Comparison of ENCODE assay signal across 7 mouse cellular contexts in the genomic region with DNA sequence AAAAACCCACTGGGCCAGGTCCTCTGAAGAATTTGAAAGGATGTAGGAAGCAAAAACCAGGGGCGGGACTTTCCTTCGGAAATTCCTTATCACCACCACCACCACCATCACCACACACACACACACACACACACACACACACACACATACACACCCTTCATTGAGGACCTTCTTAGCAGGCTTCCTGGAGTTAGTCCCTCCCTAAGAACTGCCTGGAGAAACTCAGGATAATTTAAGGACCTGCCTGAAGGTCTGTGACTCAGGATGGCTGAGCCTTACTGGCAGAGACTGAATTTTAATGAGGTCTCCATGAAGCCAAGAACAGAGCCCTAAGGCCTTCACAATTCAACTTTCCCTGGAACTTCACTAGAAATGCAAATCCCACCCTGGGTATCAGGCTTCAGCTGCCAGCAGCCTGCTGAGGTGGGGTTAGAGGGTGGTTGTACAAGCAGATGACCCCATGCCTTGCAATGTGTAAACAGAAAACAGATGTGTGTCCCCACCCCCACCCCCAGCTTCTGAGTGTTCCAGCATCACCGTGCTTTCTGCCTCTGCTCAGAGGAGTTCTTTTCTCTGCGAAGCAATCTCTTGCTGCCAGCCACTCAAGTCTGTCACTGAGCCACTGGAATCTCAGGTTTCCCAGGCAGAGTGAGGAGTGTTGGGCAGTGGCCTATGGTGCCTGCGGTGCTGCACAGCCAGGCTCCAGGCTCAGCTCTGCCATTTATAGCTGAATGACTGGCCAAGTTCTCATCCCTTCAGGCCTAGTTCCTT. TPM values are rescaled to one million over a fixed set of nuclear protein-coding genes. Genes with fewer than 3 reads are reported as not detected.
A peak's percentile ranks its signal among the peaks of the same experiment; 100 is the strongest.
DNase-seq lines count a peak whose midpoint lies in the region; ATAC-seq lines count a peak whose summit lies in the region.

No protein-coding gene starts in this region.

- no peak overlapping the region for H3K4me3 ChIP-seq in embryonic facial prominence, embryonic 11.5 days (ENCODE audit: low read depth, low read length)
- H3K4me3 ChIP-seq in heart, embryonic 15.5 days: no peak overlapping the region
- no peak overlapping the region for H3K4me3 ChIP-seq in limb, embryonic 12.5 days (replicated peaks)
- no peak overlapping the region for H3K4me3 ChIP-seq in stomach, embryonic 14.5 days (ENCODE audit: low read depth, low read length)

- H3K4me2 ChIP-seq in embryonic facial prominence, embryonic 11.5 days (ENCODE audit: low read depth, low read length): no peak overlapping the region
- H3K4me2 ChIP-seq in heart, embryonic 15.5 days: no peak overlapping the region
- peak overlapping the region; percentile 6; the same call in 1 of the 2 replicates for H3K4me2 ChIP-seq in limb, embryonic 12.5 days
- no peak overlapping the region for H3K4me2 ChIP-seq in stomach, embryonic 14.5 days (replicated peaks; ENCODE audit: low read depth, low read length)

- H3K4me1 ChIP-seq in embryonic facial prominence, embryonic 11.5 days (ENCODE audit: control insufficient read depth, insufficient read depth, low read length): peaks cover 8% of the 10 kb centered on the region
- H3K4me1 ChIP-seq in heart, embryonic 15.5 days (replicated peaks): peaks cover 37% of the 10 kb centered on the region
- peaks cover 38% of the 10 kb centered on the region for H3K4me1 ChIP-seq in limb, embryonic 12.5 days (replicated peaks)
- H3K4me1 ChIP-seq in stomach, embryonic 14.5 days (ENCODE audit: control insufficient read depth, insufficient read depth, low read length): peaks cover 10% of the 10 kb centered on the region; the same call in 1 of the 2 replicates

- H3K9ac ChIP-seq in embryonic facial prominence, embryonic 11.5 days (replicated peaks; ENCODE audit: low read length): no peak overlapping the region
- no peak overlapping the region for H3K9ac ChIP-seq in heart, embryonic 15.5 days
- no peak overlapping the region for H3K9ac ChIP-seq in limb, embryonic 12.5 days (replicated peaks)
- H3K9ac ChIP-seq in stomach, embryonic 14.5 days (replicated peaks; ENCODE audit: low read depth, low read length): no peak overlapping the region

- WGBS in embryonic facial prominence, embryonic 11.5 days: 8% methylated on average over 5 of the region's 5 CpGs
- WGBS in heart, embryonic 15.5 days: 18% methylated on average over 5 of the region's 5 CpGs
- 2% methylated on average over 5 of the region's 5 CpGs for WGBS in limb, embryonic 12.5 days
- 28% methylated on average over 5 of the region's 5 CpGs for WGBS in stomach, embryonic 14.5 days

- H3K9me3 ChIP-seq in embryonic facial prominence, embryonic 11.5 days (replicated peaks; ENCODE audit: control insufficient read depth, low read length): no peaks in the 10 kb centered on the region
- H3K9me3 ChIP-seq in heart, embryonic 15.5 days (replicated peaks): no peaks in the 10 kb centered on the region
- 0 out of 2 replicates have a peak, but pooled peaks cover 3% of the 10 kb centered on the region for H3K9me3 ChIP-seq in limb, embryonic 12.5 days
- no peaks in the 10 kb centered on the region for H3K9me3 ChIP-seq in stomach, embryonic 14.5 days (ENCODE audit: control insufficient read depth, low read depth, low read length)

- peak; percentile 57 for DNase-seq in adipocyte (ENCODE audit: low spot score)
- DNase-seq in embryonic facial prominence, embryonic 11.5 days (ENCODE audit: low spot score): peak; percentile 89
- DNase-seq in retina, embryonic 14.5 days (ENCODE audit: low spot score): no peak
- no peak for DNase-seq in frontal cortex, postnatal 10 days (ENCODE audit: low spot score in 2 of 2)

- no peaks in the 10 kb centered on the region for H3K27me3 ChIP-seq in embryonic facial prominence, embryonic 11.5 days (ENCODE audit: control insufficient read depth, insufficient read depth, low read length)
- no peaks in the 10 kb centered on the region for H3K27me3 ChIP-seq in heart, embryonic 15.5 days
- no peaks in the 10 kb centered on the region for H3K27me3 ChIP-seq in limb, embryonic 12.5 days
- no peaks in the 10 kb centered on the region for H3K27me3 ChIP-seq in stomach, embryonic 14.5 days (ENCODE audit: control insufficient read depth, insufficient read depth, low read length)

- ATAC-seq in embryonic facial prominence, embryonic 11.5 days (replicated peaks; ENCODE audit: insufficient number of reproducible peaks, low FRiP score, low TSS enrichment, low read depth): peak; percentile 82
- peak; percentile 56; the same call in 1 of the 2 replicates for ATAC-seq in heart, embryonic 15.5 days (replicated peaks; ENCODE audit: insufficient number of reproducible peaks, insufficient read depth, low FRiP score, low read depth)
- ATAC-seq in limb, embryonic 12.5 days (ENCODE audit: insufficient number of reproducible peaks, insufficient read depth, low FRiP score, low TSS enrichment, low read depth): peak; percentile 92
- 0 out of 2 replicates have a peak, but pooled peaks have one; percentile 15 for ATAC-seq in stomach, embryonic 14.5 days (ENCODE audit: insufficient number of reproducible peaks, insufficient read depth, low FRiP score, low read depth)

- H3K27ac ChIP-seq in embryonic facial prominence, embryonic 11.5 days (replicated peaks; ENCODE audit: low read depth, low read length): peak overlapping the region; percentile 76
- H3K27ac ChIP-seq in heart, embryonic 15.5 days: peak overlapping the region; percentile 79
- H3K27ac ChIP-seq in limb, embryonic 12.5 days: peak overlapping the region; percentile 89
- no peak overlapping the region for H3K27ac ChIP-seq in stomach, embryonic 14.5 days (ENCODE audit: low read length)

- no peaks in the 10 kb centered on the region for H3K36me3 ChIP-seq in embryonic facial prominence, embryonic 11.5 days (replicated peaks; ENCODE audit: control insufficient read depth, insufficient read depth, low read depth, low read length)
- no peaks in the 10 kb centered on the region for H3K36me3 ChIP-seq in heart, embryonic 15.5 days
- H3K36me3 ChIP-seq in limb, embryonic 12.5 days: no peaks in the 10 kb centered on the region
- no peaks in the 10 kb centered on the region for H3K36me3 ChIP-seq in stomach, embryonic 14.5 days (ENCODE audit: control insufficient read depth, insufficient read depth, low read length)

RNA-seq across cellular contexts. Expression of a gene that starts 2.4 kb away (rescaled TPM):
- polyA plus RNA-seq in embryonic facial prominence, embryonic 11.5 days (2014; fragmentation: Nextera tagmentation; extraction: Ambion mirVana): 28.3 and 28.6 TPM in 2 replicates
- 16.1 and 19.6 TPM in 2 replicates for polyA plus RNA-seq in heart, embryonic 15.5 days (2015; fragmentation: Nextera tagmentation; extraction: Ambion mirVana)
- 33.3 and 34.8 TPM in 2 replicates for polyA plus RNA-seq in limb, embryonic 12.5 days (2016; fragmentation: Nextera tagmentation; extraction: Ambion mirVana)
- 31.8 and 35.3 TPM in 2 replicates for polyA plus RNA-seq in stomach, embryonic 14.5 days (2014; fragmentation: Nextera tagmentation; extraction: Ambion mirVana)

Comparison
In these comparisons a context has a peak if more than half of its experiments do, and no peak if none do; other contexts are left out.
1. DNase-seq: peak in adipocyte (single experiment) and embryonic facial prominence, embryonic 11.5 days (single experiment); none in retina, embryonic 14.5 days (single experiment) and frontal cortex, postnatal 10 days (0 of 2).
2. ATAC-seq: peak in every context shown above with its lines; median percentile 92 in limb, embryonic 12.5 days; 82 in embryonic facial prominence, embryonic 11.5 days; 56 in heart, embryonic 15.5 days; 15 in stomach, embryonic 14.5 days.